Mouse (Mus musculus): ENCODE results near the gene Siah1a. TPM values are rescaled to one million over a fixed set of nuclear protein-coding genes. Genes with fewer than 3 reads are reported as not detected.

The Siah1a gene
- polyA plus RNA-seq, 1 experiment, result not detected

DNA sequence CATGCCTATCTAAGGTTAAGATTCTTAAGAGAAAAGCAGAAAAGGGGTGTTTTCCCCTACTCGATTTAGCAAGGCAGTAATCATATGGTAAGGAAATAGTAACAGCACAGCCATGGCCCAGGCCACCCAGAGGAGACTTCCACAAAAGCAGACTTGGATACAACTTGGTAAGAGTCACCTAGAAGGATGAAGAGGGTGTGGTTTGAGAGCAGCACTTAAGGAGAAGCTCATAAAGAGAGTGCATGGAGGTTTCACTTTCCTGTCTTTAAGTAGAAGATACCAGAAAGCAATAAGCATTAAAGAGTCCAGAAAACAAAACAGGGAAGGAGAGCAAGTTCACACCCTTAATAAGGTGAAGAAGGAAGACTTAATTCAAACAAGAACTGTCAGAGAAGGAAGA, 10.8 kb downstream of the Siah1a start:
- 28% methylated on average over 1 of the region's 1 CpGs for WGBS

DNA sequence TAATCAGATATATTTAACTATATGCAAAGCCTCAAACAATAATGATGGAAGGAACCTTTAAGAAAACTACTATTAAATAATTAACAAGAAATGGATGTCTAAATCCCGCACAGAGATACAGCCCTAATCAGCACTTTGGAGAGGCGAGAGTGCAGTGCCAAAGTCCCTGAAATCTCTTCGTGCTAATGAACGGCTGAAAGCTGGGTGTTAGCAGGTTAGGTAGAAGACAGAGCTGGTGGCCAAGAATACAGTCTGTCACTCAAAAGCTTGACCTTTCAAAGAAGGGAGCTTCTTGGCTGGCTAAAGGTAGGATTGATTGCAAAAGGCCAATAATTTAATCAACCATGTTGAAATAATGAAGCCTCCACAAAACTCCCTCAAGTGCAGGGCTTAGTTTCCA, 11.6 kb downstream of the Siah1a start:
- TF ChIP-seq POLR2A (IDR thresholded peaks at IDR 0.05; ENCODE audit: insufficient read depth, low read depth, low read length) (no peak), CTCF (IDR thresholded peaks at IDR 0.05; ENCODE audit: insufficient read depth, low read depth, low read length) (no peak)
- 27% methylated on average over 4 of the region's 4 CpGs for WGBS
- H3K4me3 ChIP-seq (ENCODE audit: insufficient read depth, low read depth, low read length), result no peak overlapping the region
- H3K4me1 ChIP-seq (ENCODE audit: control insufficient read depth, insufficient read depth, low read length), result 0 out of 2 replicates have a peak, but pooled peaks cover 4% of the 10 kb centered on the region
- no peak overlapping the region for H3K27ac ChIP-seq (ENCODE audit: insufficient read depth, low read depth, low read length)

More for the DNA sequence above, 10.8 kb downstream of the Siah1a start:
- 0 out of 2 replicates have a peak, but pooled peaks cover 4% of the 10 kb centered on the region for H3K4me1 ChIP-seq (ENCODE audit: control insufficient read depth, insufficient read depth, low read length)
- H3K27ac ChIP-seq (ENCODE audit: insufficient read depth, low read depth, low read length), result no peak overlapping the region
- TF ChIP-seq POLR2A (IDR thresholded peaks at IDR 0.05; ENCODE audit: insufficient read depth, low read depth, low read length), result no peak
- no peak for TF ChIP-seq CTCF (IDR thresholded peaks at IDR 0.05; ENCODE audit: insufficient read depth, low read depth, low read length)
- no peak overlapping the region for H3K4me3 ChIP-seq (ENCODE audit: insufficient read depth, low read depth, low read length)

DNA sequence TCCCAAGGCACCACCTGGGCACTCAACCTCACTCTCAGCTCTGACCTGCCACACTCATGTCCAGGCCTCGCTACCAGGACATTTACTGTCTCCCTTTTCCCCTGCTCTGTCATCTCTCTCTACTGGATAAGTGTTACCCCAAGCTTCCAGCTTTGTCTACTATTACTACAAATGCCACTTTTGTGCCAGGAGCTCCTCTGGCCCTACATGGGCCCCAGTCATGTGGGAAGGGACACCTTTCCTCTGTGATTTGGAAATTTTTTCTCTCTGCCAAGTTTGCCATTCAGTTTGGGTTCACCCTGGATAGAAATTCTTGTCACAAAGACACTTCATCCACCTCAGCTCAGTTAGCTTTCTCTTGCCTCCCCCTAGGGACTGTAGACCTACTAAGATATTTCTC, 14.9 kb downstream of the Siah1a start:
- no peak for TF ChIP-seq POLR2A (IDR thresholded peaks at IDR 0.05; ENCODE audit: insufficient read depth, low read depth, low read length)
- TF ChIP-seq CTCF (IDR thresholded peaks at IDR 0.05; ENCODE audit: insufficient read depth, low read depth, low read length), result no peak
- WGBS, result 97% methylated on average over 1 of the region's 1 CpGs

DNA sequence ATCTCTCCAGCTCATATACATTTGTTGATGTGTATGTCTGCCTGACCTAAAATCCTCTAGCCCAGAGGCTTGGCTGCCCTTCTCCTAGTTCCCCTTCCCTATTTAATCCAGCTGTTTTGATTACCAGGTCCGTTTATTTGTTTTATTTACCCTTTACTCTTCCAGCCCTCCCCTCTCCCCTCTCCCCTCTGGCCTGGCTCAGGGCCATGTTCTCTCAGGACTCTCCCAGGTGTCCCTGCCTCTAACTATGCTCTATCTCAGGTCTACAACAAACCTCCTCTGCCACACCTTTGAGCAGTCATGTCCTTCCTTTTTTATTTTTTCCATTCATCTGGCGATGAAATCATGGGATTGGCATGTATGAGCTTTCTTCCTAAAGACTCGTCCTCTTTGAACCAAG, 15.4 kb downstream of the Siah1a start:
- H3K27ac ChIP-seq (ENCODE audit: insufficient read depth, low read depth, low read length), result no peak overlapping the region
- 44% methylated on average over 3 of the region's 3 CpGs for WGBS
- TF ChIP-seq POLR2A (IDR thresholded peaks at IDR 0.05; ENCODE audit: insufficient read depth, low read depth, low read length), result no peak
- TF ChIP-seq CTCF (IDR thresholded peaks at IDR 0.05; ENCODE audit: insufficient read depth, low read depth, low read length), result no peak
- H3K4me3 ChIP-seq (ENCODE audit: insufficient read depth, low read depth, low read length), result no peak overlapping the region
- H3K4me1 ChIP-seq (ENCODE audit: control insufficient read depth, insufficient read depth, low read length), result peaks cover 15% of the 10 kb centered on the region

More for the DNA sequence above, 14.9 kb downstream of the Siah1a start:
- H3K4me3 ChIP-seq (ENCODE audit: insufficient read depth, low read depth, low read length), result no peak overlapping the region
- no peak overlapping the region for H3K27ac ChIP-seq (ENCODE audit: insufficient read depth, low read depth, low read length)
- peaks cover 15% of the 10 kb centered on the region for H3K4me1 ChIP-seq (ENCODE audit: control insufficient read depth, insufficient read depth, low read length)

DNA sequence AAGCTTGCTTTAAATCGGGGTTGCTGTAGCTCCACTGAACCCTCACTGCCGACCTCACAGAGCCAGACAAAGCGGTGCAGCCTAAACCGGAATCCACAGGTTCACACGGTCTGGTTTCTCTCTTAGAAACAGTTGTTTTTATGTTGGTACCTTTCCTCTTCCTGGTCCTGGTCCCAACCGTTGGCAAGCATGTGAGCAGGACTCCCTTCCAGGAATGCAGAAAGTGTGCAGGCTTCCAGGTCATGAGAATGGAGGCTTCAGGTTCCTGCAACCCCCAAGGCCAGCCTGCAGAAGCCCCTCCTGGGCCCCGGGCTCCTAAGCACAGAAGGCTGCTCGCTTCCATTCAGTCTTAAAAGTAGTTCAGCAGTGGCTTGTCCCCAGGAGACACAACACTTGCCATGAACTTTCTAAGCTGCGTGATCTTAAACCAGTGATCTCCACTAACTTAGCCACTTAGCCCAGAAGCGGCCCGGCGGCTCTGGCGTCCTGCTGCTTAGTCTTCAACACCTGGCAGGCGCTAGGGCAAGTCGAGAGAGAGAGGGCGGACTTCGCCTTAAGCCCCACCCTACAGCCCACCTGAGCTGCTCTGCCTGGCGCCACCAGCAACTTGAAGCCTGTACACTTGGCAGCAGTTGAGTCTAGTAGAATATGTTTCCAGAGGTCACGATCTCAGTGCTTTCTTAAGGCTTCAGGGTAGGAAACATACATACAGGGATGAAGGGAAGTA, 17.3 kb downstream of the Siah1a start:
- Histone ChIP-seq H3K4me3 (ENCODE audit: insufficient read depth, low read depth, low read length) (no peak overlapping the region), H3K27ac (ENCODE audit: insufficient read depth, low read depth, low read length) (no peak overlapping the region), H3K4me1 (ENCODE audit: control insufficient read depth, insufficient read depth, low read length) (peaks cover 15% of the 10 kb centered on the region)
- 59% methylated on average over 19 of the region's 19 CpGs for WGBS
- TF ChIP-seq POLR2A (IDR thresholded peaks at IDR 0.05; ENCODE audit: insufficient read depth, low read depth, low read length) (no peak), CTCF (IDR thresholded peaks at IDR 0.05; ENCODE audit: insufficient read depth, low read depth, low read length) (no peak)

DNA sequence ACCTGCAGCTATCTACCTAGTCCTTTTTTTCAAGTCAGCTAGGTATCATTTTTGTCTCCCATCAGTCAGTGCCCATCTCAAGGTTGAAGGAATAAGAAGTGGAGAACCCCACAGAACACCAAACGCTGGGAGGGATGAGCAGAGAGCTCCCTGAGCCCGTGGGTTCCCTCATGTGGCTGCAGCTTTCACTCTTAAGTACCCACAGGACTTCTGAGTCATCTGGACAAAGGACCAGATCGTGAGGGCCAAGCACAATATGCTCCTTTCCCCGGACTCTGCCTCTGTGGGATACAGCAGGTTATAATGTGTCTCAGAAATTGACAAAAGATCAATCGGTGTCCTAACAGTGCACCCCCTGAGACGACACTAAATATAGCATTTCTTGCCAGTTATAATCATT, 18.8 kb downstream of the Siah1a start:
- Histone ChIP-seq H3K4me3 (ENCODE audit: insufficient read depth, low read depth, low read length) (no peak overlapping the region), H3K27ac (ENCODE audit: insufficient read depth, low read depth, low read length) (no peak overlapping the region), H3K4me1 (ENCODE audit: control insufficient read depth, insufficient read depth, low read length) (peaks cover 15% of the 10 kb centered on the region)
- TF ChIP-seq CTCF (IDR thresholded peaks at IDR 0.05; ENCODE audit: insufficient read depth, low read depth, low read length) (no peak), POLR2A (IDR thresholded peaks at IDR 0.05; ENCODE audit: insufficient read depth, low read depth, low read length) (no peak)
- WGBS, result 18% methylated on average over 6 of the region's 6 CpGs

DNA sequence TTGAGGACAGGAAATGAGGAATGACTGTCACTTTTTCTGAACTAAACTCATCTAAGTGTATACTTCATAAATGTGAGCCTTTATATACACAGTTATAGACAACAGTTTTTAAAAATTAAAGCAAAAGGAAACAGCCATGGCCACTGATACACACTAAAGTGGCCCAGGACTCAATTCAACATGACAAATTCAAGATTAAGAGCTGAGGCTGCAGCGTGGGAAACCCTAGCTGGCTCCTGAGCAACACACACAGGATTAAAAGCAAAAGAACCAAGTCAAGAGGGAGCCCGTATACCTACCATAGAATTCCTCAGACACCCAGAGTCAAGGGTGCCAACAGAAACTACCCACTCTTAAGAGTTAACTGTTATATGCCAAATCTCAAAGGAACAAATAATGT, 24.2 kb downstream of the Siah1a start:
- no peaks in the 10 kb centered on the region for H3K4me1 ChIP-seq (ENCODE audit: control insufficient read depth, insufficient read depth, low read length)
- H3K27ac ChIP-seq (ENCODE audit: insufficient read depth, low read depth, low read length), result no peak overlapping the region
- H3K4me3 ChIP-seq (ENCODE audit: insufficient read depth, low read depth, low read length), result no peak overlapping the region
- WGBS, result 83% methylated on average over 2 of the region's 2 CpGs
- TF ChIP-seq CTCF (IDR thresholded peaks at IDR 0.05; ENCODE audit: insufficient read depth, low read depth, low read length), result no peak
- TF ChIP-seq POLR2A (IDR thresholded peaks at IDR 0.05; ENCODE audit: insufficient read depth, low read depth, low read length), result no peak

DNA sequence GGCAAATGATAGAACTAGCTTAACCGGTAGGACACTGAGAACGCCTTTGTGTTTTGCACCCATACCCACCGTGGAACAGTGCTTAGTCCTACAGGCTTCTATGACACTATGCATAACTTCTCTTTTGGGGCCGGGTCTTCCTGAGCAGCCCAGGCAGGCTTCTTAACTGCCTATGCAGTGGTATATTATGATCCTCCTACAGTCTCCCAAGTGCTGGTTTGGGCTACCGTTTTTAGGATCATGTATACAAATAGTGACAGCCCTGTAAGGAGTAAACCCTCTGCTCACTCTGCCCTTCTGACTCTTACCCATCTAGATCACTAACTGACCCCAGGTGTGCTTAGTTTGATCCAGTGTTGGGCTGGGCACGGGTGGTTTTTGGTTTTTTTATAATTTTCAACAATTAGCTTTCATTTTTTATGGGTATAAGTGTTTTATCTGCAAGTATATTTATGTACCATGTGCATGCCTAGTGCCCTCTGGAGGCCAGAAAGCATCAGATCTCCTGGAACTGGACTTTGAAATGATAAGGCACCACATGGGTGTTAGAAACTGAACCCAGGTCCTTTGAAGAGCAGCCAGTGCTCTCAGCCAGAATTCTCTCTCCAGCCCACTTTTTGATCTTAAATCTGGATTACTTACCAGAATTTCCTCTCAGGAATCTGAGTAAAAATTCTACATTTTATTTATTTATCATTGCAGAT, 24.8 kb downstream of the Siah1a start:
- Histone ChIP-seq H3K27ac (ENCODE audit: insufficient read depth, low read depth, low read length) (no peak overlapping the region), H3K4me1 (ENCODE audit: control insufficient read depth, insufficient read depth, low read length) (no peaks in the 10 kb centered on the region), H3K4me3 (ENCODE audit: insufficient read depth, low read depth, low read length) (no peak overlapping the region)
- TF ChIP-seq CTCF (IDR thresholded peaks at IDR 0.05; ENCODE audit: insufficient read depth, low read depth, low read length) (no peak), POLR2A (IDR thresholded peaks at IDR 0.05; ENCODE audit: insufficient read depth, low read depth, low read length) (no peak)
- WGBS, result 84% methylated on average over 6 of the region's 6 CpGs

DNA sequence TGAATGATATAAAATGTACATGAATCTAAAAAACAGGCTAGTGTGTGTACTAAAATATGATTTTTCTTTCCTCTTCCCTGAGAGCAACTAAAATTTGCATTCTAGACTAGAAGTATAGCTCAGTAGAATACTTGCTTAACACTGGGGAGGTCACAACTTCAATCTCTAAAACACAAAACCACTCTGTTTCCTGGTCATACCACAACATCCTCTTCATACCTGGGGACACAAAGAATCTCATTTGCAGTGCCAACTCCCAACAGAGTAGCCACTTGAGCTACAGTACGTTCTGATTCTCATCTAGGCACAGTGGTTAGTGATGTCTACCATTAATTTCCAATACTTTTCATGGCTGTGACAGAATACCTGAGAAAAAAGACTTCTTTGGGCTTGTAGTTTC, 26.4 kb downstream of the Siah1a start:
- 77% methylated on average over 1 of the region's 1 CpGs for WGBS
- no peak for TF ChIP-seq CTCF (IDR thresholded peaks at IDR 0.05; ENCODE audit: insufficient read depth, low read depth, low read length)
- no peak for TF ChIP-seq POLR2A (IDR thresholded peaks at IDR 0.05; ENCODE audit: insufficient read depth, low read depth, low read length)
- no peak overlapping the region for H3K4me3 ChIP-seq (ENCODE audit: insufficient read depth, low read depth, low read length)
- H3K4me1 ChIP-seq (ENCODE audit: control insufficient read depth, insufficient read depth, low read length), result peaks cover 3% of the 10 kb centered on the region; the same call in 1 of the 2 replicates
- no peak overlapping the region for H3K27ac ChIP-seq (ENCODE audit: insufficient read depth, low read depth, low read length)
